Mouse (Mus musculus) G1E (cell line): ENCODE measurements around the gene Cmtr1.

ENCODE experiments used
- CTCF ChIP-seq: IDR thresholded peaks from 2 replicates; pipeline ENCODE4 v1.5.1; 2012; ENCODE audit warnings: low read depth, low read length, inconsistent platforms, mixed read lengths
- GATA1 ChIP-seq: IDR thresholded peaks from 2 replicates; pipeline ENCODE4 v1.6.1; 2012; ENCODE audit warnings: borderline replicate concordance, low read length, inconsistent platforms, mixed read lengths
- GATA2 ChIP-seq: IDR thresholded peaks from 2 replicates; pipeline ENCODE4 v1.6.1; 2012; ENCODE audit warnings: low read depth, low read length, inconsistent platforms, borderline replicate concordance
- POLR2AphosphoS5 ChIP-seq: IDR thresholded peaks from 2 replicates; pipeline ENCODE4 v1.6.1; 2012; ENCODE audit warnings: low read depth, low read length, inconsistent platforms; ENCODE audit not compliant: insufficient replicate concordance
- TAL1 ChIP-seq: conservative IDR thresholded peaks from 2 replicates; pipeline ENCODE4 v1.6.1; 2012; ENCODE audit warnings: low read depth, low read length, inconsistent platforms, mixed read lengths

DNA sequence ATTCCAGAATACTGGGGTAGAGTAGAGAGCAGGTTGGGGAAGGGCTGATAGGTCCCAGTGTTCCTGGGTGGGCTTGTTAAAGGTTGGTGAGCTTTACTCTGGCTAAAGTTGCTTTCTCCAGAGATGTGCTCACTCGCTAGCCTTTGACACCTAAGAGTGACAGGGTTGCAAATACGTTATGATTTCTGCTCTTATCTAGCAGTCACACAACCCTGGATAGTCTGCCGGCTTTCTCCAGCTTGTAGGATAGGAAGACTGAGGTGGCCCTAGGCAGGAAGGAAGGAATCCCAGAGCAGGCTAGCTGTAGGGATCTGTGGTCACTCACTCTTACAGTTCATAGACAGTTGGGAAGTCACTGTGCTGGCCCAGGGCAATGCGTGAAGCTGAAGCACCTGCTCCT, 23.9 kb downstream of the Cmtr1 start:
- TF ChIP-seq CTCF (no peak), TAL1 (peak; percentile 52), POLR2AphosphoS5 (no peak), GATA2 (no peak), GATA1 (no peak)
